ENCODE assay signal across 23 mouse cellular contexts in the genomic region with DNA sequence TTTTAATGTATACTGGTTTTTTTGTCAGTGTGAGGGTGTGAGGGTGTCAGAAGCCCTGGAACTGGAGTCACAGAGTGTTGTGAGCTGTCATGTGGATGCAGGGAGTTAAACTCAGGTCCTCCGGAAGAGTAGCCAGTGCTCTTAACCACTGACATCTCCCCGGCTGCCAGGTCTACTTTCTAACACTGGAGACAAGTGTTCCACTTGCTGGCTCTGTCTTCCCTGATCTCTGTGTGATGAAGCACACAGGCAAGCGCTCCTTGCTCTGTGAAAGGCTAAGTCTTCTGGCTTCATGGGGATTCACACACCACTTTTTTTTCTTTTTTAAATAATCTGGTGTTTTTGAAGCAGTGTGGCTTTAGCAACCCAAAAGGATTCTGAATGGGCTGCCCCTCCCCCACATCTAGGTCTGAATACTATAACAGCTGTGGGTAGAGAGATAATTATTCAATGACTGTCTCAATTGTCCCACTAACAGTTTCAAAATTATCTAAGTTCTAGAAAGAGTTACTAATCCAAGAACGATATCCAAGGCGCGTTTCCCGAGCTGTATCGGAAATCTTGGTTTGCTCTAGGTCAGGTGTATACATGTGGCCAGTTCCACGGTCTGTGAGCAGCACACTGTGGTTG.
A peak's percentile ranks its signal among the peaks of the same experiment; 100 is the strongest.
DNase-seq lines count a peak whose midpoint lies in the region; ATAC-seq and TF ChIP-seq lines count a peak whose summit lies in the region.
"Had no signal": no experiment of that assay in that cellular context is flagged by ENCODE, and none has a peak within 500 bp of the region (broad histone marks: within the 10 kb centered on the region; RNA-seq: fewer than 3 reads in every experiment).

No protein-coding gene starts in this region.

- H3K4me1 ChIP-seq in forebrain, embryonic 14.5 days (ENCODE audit: control insufficient read depth, insufficient read depth, low read length): peaks cover 30% of the 10 kb centered on the region
- H3K4me1 ChIP-seq in forebrain, embryonic 12.5 days: peaks cover 53% of the 10 kb centered on the region
- peaks cover 12% of the 10 kb centered on the region; the same call in 1 of the 2 replicates for H3K4me1 ChIP-seq in hindbrain, postnatal 0 days (ENCODE audit: insufficient read depth, low read length)
- peaks cover 68% of the 10 kb centered on the region for H3K4me1 ChIP-seq in hindbrain, embryonic 13.5 days (replicated peaks)
- peaks cover 28% of the 10 kb centered on the region for H3K4me1 ChIP-seq in neural tube, embryonic 11.5 days (ENCODE audit: control insufficient read depth, insufficient read depth, low read length)
- peaks cover 41% of the 10 kb centered on the region for H3K4me1 ChIP-seq in neural tube, embryonic 15.5 days

- no peaks in the 10 kb centered on the region for H3K27me3 ChIP-seq in forebrain, embryonic 14.5 days (replicated peaks; ENCODE audit: control insufficient read depth, insufficient read depth, low read length)
- no peaks in the 10 kb centered on the region for H3K27me3 ChIP-seq in forebrain, embryonic 12.5 days
- no peaks in the 10 kb centered on the region for H3K27me3 ChIP-seq in hindbrain, postnatal 0 days (ENCODE audit: insufficient read depth, low read length)
- no peaks in the 10 kb centered on the region for H3K27me3 ChIP-seq in hindbrain, embryonic 13.5 days
- no peaks in the 10 kb centered on the region for H3K27me3 ChIP-seq in neural tube, embryonic 11.5 days (ENCODE audit: control insufficient read depth, insufficient read depth, low read length)
- H3K27me3 ChIP-seq in neural tube, embryonic 15.5 days (replicated peaks): no peaks in the 10 kb centered on the region
- H3K27me3 ChIP-seq: embryonic facial prominence, embryonic 15.5 days; hindbrain, embryonic 15.5 days; intestine, embryonic 15.5 days; neural tube, embryonic 13.5 days had no signal

- H3K4me2 ChIP-seq in forebrain, embryonic 14.5 days (ENCODE audit: low read length): no peak overlapping the region
- H3K4me2 ChIP-seq in forebrain, embryonic 12.5 days: no peak overlapping the region
- H3K4me2 ChIP-seq in hindbrain, postnatal 0 days (ENCODE audit: low read depth, low read length): no peak overlapping the region
- H3K4me2 ChIP-seq in hindbrain, embryonic 13.5 days: no peak overlapping the region
- H3K4me2 ChIP-seq in neural tube, embryonic 11.5 days (ENCODE audit: low read depth): no peak overlapping the region
- H3K4me2 ChIP-seq in neural tube, embryonic 15.5 days: no peak overlapping the region
- H3K4me2 ChIP-seq: embryonic facial prominence, embryonic 15.5 days; hindbrain, embryonic 15.5 days; intestine, embryonic 15.5 days; liver, embryonic 11.5 days; neural tube, embryonic 13.5 days had no signal

- no peak for TF ChIP-seq CTCF in hindbrain, postnatal 0 days (IDR thresholded peaks at IDR 0.05; ENCODE audit: low read depth)

- peak; percentile 30 for DNase-seq in forebrain, embryonic 14.5 days (ENCODE audit: low spot score)
- peak; percentile 39 for DNase-seq in hindbrain, postnatal 0 days (ENCODE audit: low spot score)
- peak; percentile 33 for DNase-seq in neural tube, embryonic 11.5 days (ENCODE audit: low spot score)
- DNase-seq in right cerebral cortex, postnatal 10 days (ENCODE audit: low spot score in 2 of 2): no peak
- DNase-seq in gastrocnemius, postnatal 4 days (ENCODE audit: low spot score in 2 of 2): no peak
- DNase-seq: adrenal gland, postnatal 14 days; cerebellum, adult 9-10 months; forebrain, postnatal 0 days; gastrocnemius, postnatal 14 days; kidney, adult 8-10 months; kidney, postnatal 25 days; lung, adult 18-20 months; thymus, adult 18-20 months; thymus, postnatal 4 days had no signal

- no peak for ATAC-seq in forebrain, embryonic 14.5 days
- ATAC-seq in forebrain, embryonic 12.5 days (ENCODE audit: low FRiP score): no peak
- no peak for ATAC-seq in hindbrain, postnatal 0 days
- no peak; the same call in 1 of the 2 replicates for ATAC-seq in hindbrain, embryonic 13.5 days (ENCODE audit: low FRiP score)
- no peak for ATAC-seq in neural tube, embryonic 11.5 days (ENCODE audit: insufficient read depth, low FRiP score, low TSS enrichment)
- ATAC-seq in neural tube, embryonic 15.5 days (ENCODE audit: low FRiP score): no peak
- ATAC-seq: forebrain, postnatal 0 days; intestine, embryonic 15.5 days had no signal

- H3K36me3 ChIP-seq in forebrain, embryonic 14.5 days (ENCODE audit: control insufficient read depth, insufficient read depth, low read length): no peaks in the 10 kb centered on the region
- H3K36me3 ChIP-seq in forebrain, embryonic 12.5 days (replicated peaks): 0 out of 2 replicates have a peak, but pooled peaks cover 4% of the 10 kb centered on the region
- no peaks in the 10 kb centered on the region for H3K36me3 ChIP-seq in hindbrain, postnatal 0 days (ENCODE audit: insufficient read depth, low read length)
- no peaks in the 10 kb centered on the region for H3K36me3 ChIP-seq in hindbrain, embryonic 13.5 days
- H3K36me3 ChIP-seq in neural tube, embryonic 11.5 days (ENCODE audit: control insufficient read depth, insufficient read depth, low read length): no peaks in the 10 kb centered on the region
- H3K36me3 ChIP-seq in neural tube, embryonic 15.5 days: no peaks in the 10 kb centered on the region
- H3K36me3 ChIP-seq: hindbrain, embryonic 15.5 days; intestine, embryonic 15.5 days; neural tube, embryonic 13.5 days had no signal

- H3K9ac ChIP-seq in forebrain, embryonic 14.5 days (ENCODE audit: low read length): no peak overlapping the region
- H3K9ac ChIP-seq in forebrain, embryonic 12.5 days: no peak overlapping the region
- no peak overlapping the region for H3K9ac ChIP-seq in hindbrain, postnatal 0 days (replicated peaks; ENCODE audit: low read length)
- no peak overlapping the region for H3K9ac ChIP-seq in hindbrain, embryonic 13.5 days
- H3K9ac ChIP-seq in neural tube, embryonic 11.5 days (ENCODE audit: low read length): no peak overlapping the region
- H3K9ac ChIP-seq in neural tube, embryonic 15.5 days (replicated peaks): no peak overlapping the region
- H3K9ac ChIP-seq: embryonic facial prominence, embryonic 15.5 days; forebrain, postnatal 0 days; hindbrain, embryonic 15.5 days; intestine, embryonic 15.5 days; neural tube, embryonic 13.5 days had no signal

- 50% methylated on average over 9 of the region's 9 CpGs for WGBS in forebrain, embryonic 14.5 days
- WGBS in forebrain, embryonic 12.5 days: 49% methylated on average over 9 of the region's 9 CpGs
- WGBS in hindbrain, postnatal 0 days: 44% methylated on average over 9 of the region's 9 CpGs
- 41% methylated on average over 9 of the region's 9 CpGs for WGBS in hindbrain, embryonic 13.5 days
- WGBS in neural tube, embryonic 11.5 days: 65% methylated on average over 9 of the region's 9 CpGs
- 50% methylated on average over 9 of the region's 9 CpGs for WGBS in neural tube, embryonic 15.5 days

- H3K27ac ChIP-seq in forebrain, embryonic 14.5 days (ENCODE audit: low read depth, low read length): no peak overlapping the region
- H3K27ac ChIP-seq in forebrain, embryonic 12.5 days: no peak overlapping the region
- H3K27ac ChIP-seq in hindbrain, postnatal 0 days: no peak overlapping the region
- H3K27ac ChIP-seq in hindbrain, embryonic 13.5 days: no peak overlapping the region
- H3K27ac ChIP-seq in neural tube, embryonic 11.5 days (ENCODE audit: low read depth, low read length): no peak overlapping the region
- no peak overlapping the region for H3K27ac ChIP-seq in neural tube, embryonic 15.5 days (replicated peaks)
- H3K27ac ChIP-seq: embryonic facial prominence, embryonic 15.5 days; hindbrain, embryonic 15.5 days; intestine, embryonic 15.5 days; layer of hippocampus, adult 2 months; neural tube, embryonic 13.5 days had no signal

- H3K9me3 ChIP-seq in forebrain, embryonic 14.5 days (replicated peaks; ENCODE audit: control insufficient read depth, low read length): no peaks in the 10 kb centered on the region
- no peaks in the 10 kb centered on the region for H3K9me3 ChIP-seq in forebrain, embryonic 12.5 days
- H3K9me3 ChIP-seq in hindbrain, postnatal 0 days (ENCODE audit: low read length): no peaks in the 10 kb centered on the region
- H3K9me3 ChIP-seq in hindbrain, embryonic 13.5 days: no peaks in the 10 kb centered on the region
- H3K9me3 ChIP-seq in neural tube, embryonic 11.5 days (ENCODE audit: control insufficient read depth, low read length): no peaks in the 10 kb centered on the region
- H3K9me3 ChIP-seq in neural tube, embryonic 15.5 days (replicated peaks): no peaks in the 10 kb centered on the region
- H3K9me3 ChIP-seq: embryonic facial prominence, embryonic 15.5 days; hindbrain, embryonic 15.5 days; intestine, embryonic 15.5 days; neural tube, embryonic 13.5 days had no signal

- H3K4me3 ChIP-seq in forebrain, embryonic 14.5 days (ENCODE audit: low read depth, low read length): no peak overlapping the region
- H3K4me3 ChIP-seq in forebrain, embryonic 12.5 days (replicated peaks): no peak overlapping the region
- H3K4me3 ChIP-seq in hindbrain, postnatal 0 days (ENCODE audit: low read length): no peak overlapping the region
- H3K4me3 ChIP-seq in hindbrain, embryonic 13.5 days: no peak overlapping the region
- no peak overlapping the region for H3K4me3 ChIP-seq in neural tube, embryonic 11.5 days (ENCODE audit: low read depth, low read length)
- no peak overlapping the region for H3K4me3 ChIP-seq in neural tube, embryonic 15.5 days (replicated peaks)
- H3K4me3 ChIP-seq: embryonic facial prominence, embryonic 15.5 days; hindbrain, embryonic 15.5 days; intestine, embryonic 15.5 days; layer of hippocampus, adult 2 months; neural tube, embryonic 13.5 days had no signal

Comparison
In these comparisons a context has a peak if more than half of its experiments do, and no peak if none do; other contexts are left out.
1. DNase-seq: peak in forebrain, embryonic 14.5 days (single experiment), hindbrain, postnatal 0 days (single experiment) and neural tube, embryonic 11.5 days (single experiment); none in right cerebral cortex, postnatal 10 days (0 of 2) and gastrocnemius, postnatal 4 days (0 of 2).